Mouse (Mus musculus) myocyte (in vitro differentiated cells): ENCODE data around the gene Ppp1r3c. TPM values are rescaled to one million over a fixed set of nuclear protein-coding genes. Genes with fewer than 3 reads are reported as not detected.

Experiments used
- H3K27me3 ChIP-seq: one replicate; pipeline ENCODE4 v1.6.1; 2011; ENCODE audit not compliant: control insufficient read depth, insufficient read depth, insufficient read length
- H3K36me3 ChIP-seq: one replicate; pipeline ENCODE4 v1.6.1; 2011; ENCODE audit not compliant: control insufficient read depth, insufficient read depth
- H3K4me2 ChIP-seq: one replicate; pipeline ENCODE4 v1.6.1; 2011; ENCODE audit warnings: low read depth, control low read depth
- H3K4me3 ChIP-seq: one replicate; pipeline ENCODE4 v1.5.1; 2011; ENCODE audit warnings: mild to moderate bottlenecking, control low read depth, moderate library complexity
- H3K79me2 ChIP-seq: one replicate; pipeline ENCODE4 v1.6.1; 2011; ENCODE audit not compliant: control insufficient read depth, insufficient read depth
- H3ac ChIP-seq: one replicate; pipeline ENCODE4 v1.6.1; 2011; ENCODE audit not compliant: control insufficient read depth, insufficient read length
- CEBPB ChIP-seq: IDR thresholded peaks from 2 replicates; pipeline ENCODE4 v1.6.1; 2011; ENCODE audit warnings: mild to moderate bottlenecking, moderate library complexity; ENCODE audit not compliant: poor library complexity, insufficient read depth, severe bottlenecking
- E2F4 ChIP-seq: IDR thresholded peaks from one replicate; pipeline ENCODE4 v1.6.1; 2011; ENCODE audit warnings: mild to moderate bottlenecking, control low read depth, moderate library complexity; ENCODE audit not compliant: insufficient read depth
- MAX ChIP-seq: IDR thresholded peaks from one replicate; pipeline ENCODE4 v1.6.1; 2011; ENCODE audit warnings: low read depth, mild to moderate bottlenecking, control low read depth
- MYOD1 ChIP-seq, 3 experiments: IDR thresholded peaks; one replicate each; pipeline ENCODE4 v1.6.1; 2011; ENCODE audit warnings: control low read depth in 2 of 3, low read depth in 2 of 3, mild to moderate bottlenecking in 2 of 3, moderate library complexity in 1 of 3; ENCODE audit not compliant: insufficient read length in 2 of 3, control insufficient read depth in 1 of 3
- MYOG ChIP-seq, 3 experiments: IDR thresholded peaks; one replicate each; pipeline ENCODE4 v1.6.1; 2011; ENCODE audit warnings: control low read depth in 2 of 3, low read depth in 2 of 3, mild to moderate bottlenecking in 2 of 3; ENCODE audit not compliant: insufficient read length in 2 of 3, control insufficient read depth in 1 of 3, insufficient read depth in 1 of 3
- POLR2A ChIP-seq: IDR thresholded peaks from one replicate; pipeline ENCODE4 v1.6.1; 2011; ENCODE audit warnings: low read depth, mild to moderate bottlenecking, control low read depth, moderate library complexity; ENCODE audit not compliant: insufficient read length
- POLR2AphosphoS2 ChIP-seq: IDR thresholded peaks from one replicate; pipeline ENCODE4 v1.6.1; 2011; ENCODE audit warnings: low read depth, control low read depth; ENCODE audit not compliant: insufficient read length
- REST ChIP-seq: IDR thresholded peaks from one replicate; pipeline ENCODE4 v1.6.1; 2011; ENCODE audit warnings: mild to moderate bottlenecking, control low read depth, moderate library complexity; ENCODE audit not compliant: insufficient read depth, insufficient read length
- SRF ChIP-seq: IDR thresholded peaks from one replicate; pipeline ENCODE4 v1.6.1; 2011; ENCODE audit warnings: low read depth; ENCODE audit not compliant: control insufficient read depth, insufficient read length
- TCF12 ChIP-seq: IDR thresholded peaks from one replicate; pipeline ENCODE4 v1.6.1; 2011; ENCODE audit warnings: mild to moderate bottlenecking, control low read depth; ENCODE audit not compliant: poor library complexity, insufficient read depth, severe bottlenecking
- TCF3 ChIP-seq: IDR thresholded peaks from one replicate; pipeline ENCODE4 v1.6.1; 2011; ENCODE audit warnings: low read depth, control low read depth; ENCODE audit not compliant: insufficient read length
- USF1 ChIP-seq: IDR thresholded peaks from one replicate; pipeline ENCODE4 v1.6.1; 2011; ENCODE audit warnings: low read depth, mild to moderate bottlenecking, control low read depth, moderate library complexity
- polyA plus RNA-seq: library from polyadenylated mRNA; unstranded; fragments of >200 nt; fragmentation: generic; extraction: Trizol; gene quantifications from one replicate; pipeline ENCODE4 v1.2.1, GENCODE M21; 2012; ENCODE audit warnings: missing spikeins

The Ppp1r3c gene
- polyA plus RNA-seq, 1 experiment: not detected

- TF ChIP-seq MYOD1 (IDR thresholded peaks at IDR 0.05; ENCODE audit: control insufficient read depth in 1 of 3, insufficient read length in 2 of 3, low read depth in 2 of 3) (no peak), POLR2AphosphoS2 (no peak)
Measured at GRCm38 (mm10) chr19:36748996-36749395, 12.5 kb upstream of the Ppp1r3c start.

GRCm38 (mm10) chr19:36742331-36742730 lies 5.9 kb upstream of the Ppp1r3c start:
- no peak overlapping the region for H3ac ChIP-seq
- no peaks in the 10 kb centered on the region for H3K79me2 ChIP-seq
- TF ChIP-seq E2F4: no peak
- no peak for TF ChIP-seq REST
- TF ChIP-seq TCF3: no peak
- TF ChIP-seq MYOG (IDR thresholded peaks at IDR 0.05; ENCODE audit: control insufficient read depth in 1 of 3, insufficient read depth in 1 of 3, insufficient read length in 2 of 3, low read depth in 2 of 3): no peak
- TF ChIP-seq POLR2AphosphoS2: no peak
- TF ChIP-seq SRF: no peak
- TF ChIP-seq MAX: no peak
- TF ChIP-seq USF1: no peak
- TF ChIP-seq TCF12: no peak
- TF ChIP-seq CEBPB: no peak
- TF ChIP-seq MYOD1 (IDR thresholded peaks at IDR 0.05; ENCODE audit: control insufficient read depth in 1 of 3, insufficient read length in 2 of 3, low read depth in 2 of 3): no peak
- TF ChIP-seq POLR2A: no peak
- no peak overlapping the region for H3K4me2 ChIP-seq
- H3K36me3 ChIP-seq: no peaks in the 10 kb centered on the region
- H3K4me3 ChIP-seq: no peak overlapping the region
- no peaks in the 10 kb centered on the region for H3K27me3 ChIP-seq

More at GRCm38 (mm10) chr19:36748996-36749395, 12.5 kb upstream of the Ppp1r3c start:
- Histone ChIP-seq H3K79me2 (no peaks in the 10 kb centered on the region), H3K27me3 (no peaks in the 10 kb centered on the region), H3ac (no peak overlapping the region), H3K4me3 (no peak overlapping the region), H3K4me2 (no peak overlapping the region), H3K36me3 (no peaks in the 10 kb centered on the region)

GRCm38 (mm10) chr19:36739566-36740211 lies 3.2 kb upstream of the Ppp1r3c start:
- Histone ChIP-seq H3K36me3 (no peaks in the 10 kb centered on the region), H3K27me3 (peaks cover 7% of the 10 kb centered on the region), H3K79me2 (no peaks in the 10 kb centered on the region), H3K4me2 (peak overlapping the region; percentile 34), H3ac (no peak overlapping the region), H3K4me3 (no peak overlapping the region)
- TF ChIP-seq POLR2AphosphoS2: no peak
- peak; percentile 53; the same call in 1 of the 2 replicates for TF ChIP-seq CEBPB

- no peak for TF ChIP-seq MAX
- no peak for TF ChIP-seq E2F4
- no peak for TF ChIP-seq USF1
- no peak for TF ChIP-seq REST
- no peak for TF ChIP-seq MYOG (IDR thresholded peaks at IDR 0.05; ENCODE audit: control insufficient read depth in 1 of 3, insufficient read depth in 1 of 3, insufficient read length in 2 of 3, low read depth in 2 of 3)
- no peak for TF ChIP-seq POLR2AphosphoS2
- TF ChIP-seq TCF12: no peak
- TF ChIP-seq SRF: no peak
- TF ChIP-seq MYOD1 (IDR thresholded peaks at IDR 0.05; ENCODE audit: control insufficient read depth in 1 of 3, insufficient read length in 2 of 3, low read depth in 2 of 3): no peak
- TF ChIP-seq CEBPB: no peak
- TF ChIP-seq POLR2A: no peak
- TF ChIP-seq TCF3: no peak
- H3K36me3 ChIP-seq: no peaks in the 10 kb centered on the region
- no peak overlapping the region for H3K4me3 ChIP-seq
- no peak overlapping the region for H3ac ChIP-seq
- no peaks in the 10 kb centered on the region for H3K79me2 ChIP-seq
- H3K4me2 ChIP-seq: no peak overlapping the region
- H3K27me3 ChIP-seq: peaks cover 7% of the 10 kb centered on the region
Measured at GRCm38 (mm10) chr19:36738009-36738408, 1.6 kb upstream of the Ppp1r3c start.

- no peak overlapping the region for H3K4me3 ChIP-seq
- no peak overlapping the region for H3ac ChIP-seq
- peaks cover 7% of the 10 kb centered on the region for H3K27me3 ChIP-seq
- no peaks in the 10 kb centered on the region for H3K79me2 ChIP-seq
- peak overlapping the region; percentile 42 for H3K4me2 ChIP-seq
- H3K36me3 ChIP-seq: no peaks in the 10 kb centered on the region
- no peak for TF ChIP-seq MYOD1 (IDR thresholded peaks at IDR 0.05; ENCODE audit: control insufficient read depth in 1 of 3, insufficient read length in 2 of 3, low read depth in 2 of 3)
- TF ChIP-seq TCF12: no peak
- no peak for TF ChIP-seq E2F4
- TF ChIP-seq POLR2AphosphoS2: no peak
- no peak for TF ChIP-seq REST
- TF ChIP-seq MAX: no peak
- TF ChIP-seq POLR2A: no peak
- no peak for TF ChIP-seq CEBPB
- no peak for TF ChIP-seq USF1
- TF ChIP-seq MYOG (IDR thresholded peaks at IDR 0.05; ENCODE audit: control insufficient read depth in 1 of 3, insufficient read depth in 1 of 3, insufficient read length in 2 of 3, low read depth in 2 of 3): no peak
- no peak for TF ChIP-seq TCF3
- TF ChIP-seq SRF: no peak
Measured at GRCm38 (mm10) chr19:36737087-36737486, 634 bp upstream of the Ppp1r3c start.
